Mouse (Mus musculus): ENCODE measurements around the gene Cass4. TPM values are rescaled to one million over a fixed set of nuclear protein-coding genes. Genes with fewer than 3 reads are reported as not detected.

Gene Cass4
- total and polyA plus RNA-seq, 3 experiments: 0.16 to 0.87 TPM; not detected in 1

DNA sequence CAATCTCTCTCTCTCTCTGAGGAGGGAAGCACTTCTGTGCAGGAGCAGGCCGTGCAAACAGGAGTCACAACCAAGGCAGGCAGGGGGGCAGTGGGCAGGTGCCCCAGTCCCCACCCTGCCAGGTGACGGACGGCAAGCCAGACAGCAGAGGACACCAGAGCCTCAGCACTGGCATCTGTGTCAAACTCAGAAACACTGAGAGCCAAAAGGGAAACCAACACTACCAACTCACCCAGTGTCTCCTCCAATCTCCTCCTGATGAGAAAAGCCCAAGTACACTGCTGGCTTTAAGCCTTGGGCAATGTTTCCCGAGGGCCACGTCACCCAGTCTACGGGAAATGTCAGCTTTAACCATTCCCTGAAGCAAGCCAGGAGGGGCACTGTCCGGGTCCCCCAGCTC is 30.4 kb upstream of the Cass4 start:
- peaks cover 98% of the 10 kb centered on the region for H3K36me3 ChIP-seq (replicated peaks)
- TF ChIP-seq TAL1 (conservative IDR thresholded peaks at IDR 0.05; ENCODE audit: low read depth, low read length) (no peak), GATA1 (IDR thresholded peaks at IDR 0.05; ENCODE audit: borderline replicate concordance, low read length) (no peak), CTCF (IDR thresholded peaks at IDR 0.05; ENCODE audit: low read depth, low read length) (no peak), GATA2 (IDR thresholded peaks at IDR 0.05; ENCODE audit: borderline replicate concordance, low read depth, low read length) (no peak), POLR2AphosphoS5 (IDR thresholded peaks at IDR 0.05; ENCODE audit: insufficient replicate concordance, low read depth, low read length) (no peak)
- peaks cover 27% of the 10 kb centered on the region for H3K4me1 ChIP-seq (ENCODE audit: insufficient read depth, low read depth, low read length)
- no peak overlapping the region for H3K4me3 ChIP-seq (ENCODE audit: low read depth, low read length)
- DNase-seq (ENCODE audit: low spot score) (no peak), ATAC-seq (ENCODE audit: extremely low read depth, insufficient number of reproducible peaks, low FRiP score, poor library complexity, severe bottlenecking) (no peak)
- H3K9me3 ChIP-seq (replicated peaks): no peaks in the 10 kb centered on the region
- H3K27me3 ChIP-seq (ENCODE audit: insufficient read depth, low read length): no peaks in the 10 kb centered on the region

DNA sequence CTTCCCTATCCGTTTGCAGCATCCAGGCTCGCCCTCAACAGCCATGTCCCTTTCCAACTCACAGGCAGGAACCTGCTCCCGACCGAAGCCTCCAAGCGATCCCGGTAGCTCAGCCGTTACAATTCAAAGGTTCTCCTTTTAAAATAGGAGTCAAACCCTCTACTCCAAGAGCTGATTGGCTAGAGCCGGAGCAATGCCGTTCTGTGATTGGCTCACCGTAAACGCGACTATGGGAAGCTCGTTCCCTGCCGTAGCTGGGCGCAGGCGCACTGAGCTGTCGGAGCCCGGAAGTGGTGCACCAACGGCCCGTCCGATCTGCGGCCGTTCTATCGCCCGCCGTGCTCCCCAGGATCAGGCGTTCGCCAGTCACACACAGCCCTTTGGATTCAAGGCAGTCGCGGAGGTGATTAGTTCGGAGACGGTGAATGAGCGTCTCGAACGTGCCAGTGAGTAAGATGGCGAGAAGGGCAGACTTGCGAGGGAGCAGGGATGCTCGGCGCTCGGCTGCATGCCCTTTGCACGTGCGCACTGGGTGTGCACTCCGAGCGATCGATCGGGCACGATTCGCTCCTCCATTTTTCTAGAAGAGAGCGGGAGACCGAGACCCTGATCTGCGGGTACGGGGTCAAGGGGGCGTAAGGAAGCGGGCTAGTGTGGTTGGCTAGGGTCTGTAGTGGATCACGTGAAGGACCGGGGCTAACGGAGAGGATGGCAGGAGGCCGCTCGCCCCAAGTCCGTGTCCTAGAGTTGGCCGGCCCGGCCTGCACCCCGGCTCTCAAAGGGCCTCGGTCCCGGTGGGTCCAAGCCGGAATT is 23.0 kb upstream of the Cass4 start, which contains the start of the genes Aurka and Cstf1:
Gene Aurka (minus strand): TSS at position 125 of the 813 bp plus-strand sequence.
Gene Cstf1 (plus strand): TSS at position 271 of the 813 bp plus-strand sequence.
- Histone ChIP-seq H3K36me3 (replicated peaks) (peaks cover 64% of the 10 kb centered on the region), H3K4me3 (ENCODE audit: low read depth, low read length) (peak within 1 kb of the TSS; percentile 86), H3K4me1 (ENCODE audit: insufficient read depth, low read depth, low read length) (peaks cover 56% of the 10 kb centered on the region), H3K9me3 (replicated peaks) (no peaks in the 10 kb centered on the region), H3K27me3 (ENCODE audit: insufficient read depth, low read length) (no peaks in the 10 kb centered on the region)
- TF ChIP-seq GATA1 (IDR thresholded peaks at IDR 0.05; ENCODE audit: borderline replicate concordance, low read length) (no peak), GATA2 (IDR thresholded peaks at IDR 0.05; ENCODE audit: borderline replicate concordance, low read depth, low read length) (no peak), TAL1 (conservative IDR thresholded peaks at IDR 0.05; ENCODE audit: low read depth, low read length) (no peak), CTCF (IDR thresholded peaks at IDR 0.05; ENCODE audit: low read depth, low read length) (no peak), POLR2AphosphoS5 (IDR thresholded peaks at IDR 0.05; ENCODE audit: insufficient replicate concordance, low read depth, low read length) (no peak)
- DNase-seq (ENCODE audit: low spot score): peak; percentile 99
- ATAC-seq (ENCODE audit: extremely low read depth, insufficient number of reproducible peaks, low FRiP score, poor library complexity, severe bottlenecking): peak; percentile 89

DNA sequence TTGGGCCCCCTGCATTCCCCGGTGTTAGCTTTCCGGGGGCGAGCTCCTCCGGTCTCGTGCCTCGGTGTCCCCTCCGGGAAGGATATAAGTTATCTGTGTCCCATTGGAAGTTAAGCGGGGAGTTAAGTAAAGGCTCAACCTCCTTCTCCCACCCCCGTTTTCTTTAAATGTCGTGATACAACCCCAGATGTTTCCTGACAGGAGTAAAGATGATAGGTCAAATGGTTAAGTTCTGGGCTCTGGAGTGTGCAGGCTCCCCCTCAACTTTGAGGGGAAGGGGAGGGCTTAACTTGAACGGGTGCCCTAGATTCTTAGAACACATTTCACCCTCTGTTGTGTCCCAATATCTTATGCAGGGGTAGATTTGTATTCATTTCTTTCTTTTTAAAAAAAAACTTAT is 22.3 kb upstream of the Cass4 start:
- H3K4me3 ChIP-seq (ENCODE audit: low read depth, low read length): peak overlapping the region; percentile 86
- no peaks in the 10 kb centered on the region for H3K27me3 ChIP-seq (ENCODE audit: insufficient read depth, low read length)
- TF ChIP-seq CTCF (IDR thresholded peaks at IDR 0.05; ENCODE audit: low read depth, low read length): no peak
- TF ChIP-seq TAL1 (conservative IDR thresholded peaks at IDR 0.05; ENCODE audit: low read depth, low read length): no peak
- TF ChIP-seq GATA2 (IDR thresholded peaks at IDR 0.05; ENCODE audit: borderline replicate concordance, low read depth, low read length): no peak
- no peak for TF ChIP-seq GATA1 (IDR thresholded peaks at IDR 0.05; ENCODE audit: borderline replicate concordance, low read length)
- TF ChIP-seq POLR2AphosphoS5 (IDR thresholded peaks at IDR 0.05; ENCODE audit: insufficient replicate concordance, low read depth, low read length): no peak
- H3K4me1 ChIP-seq (ENCODE audit: insufficient read depth, low read depth, low read length): peaks cover 62% of the 10 kb centered on the region
- peaks cover 65% of the 10 kb centered on the region for H3K36me3 ChIP-seq (replicated peaks)
- no peak for ATAC-seq (ENCODE audit: extremely low read depth, insufficient number of reproducible peaks, low FRiP score, poor library complexity, severe bottlenecking)
- peak; percentile 53 for DNase-seq (ENCODE audit: low spot score)
- H3K9me3 ChIP-seq (replicated peaks): no peaks in the 10 kb centered on the region

DNA sequence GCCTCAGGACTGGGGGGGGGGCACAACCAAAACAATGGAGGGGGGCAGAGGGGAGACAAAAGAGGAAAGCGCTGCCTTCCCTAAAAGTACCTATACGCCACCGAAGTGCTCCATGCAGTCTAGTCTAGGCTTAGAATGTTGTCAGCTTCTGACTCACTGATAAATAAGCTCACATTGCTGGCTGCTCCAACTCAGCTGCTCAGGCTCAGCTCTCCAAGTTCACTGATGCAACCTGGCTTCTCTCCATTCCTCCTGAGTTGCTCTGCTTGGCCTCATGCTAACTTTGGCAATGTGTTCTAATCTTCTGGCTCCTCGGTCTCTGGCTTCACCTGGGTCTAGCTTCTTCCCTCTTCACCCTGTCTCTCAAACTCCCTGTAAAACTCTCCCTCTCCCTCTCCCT is 17.0 kb upstream of the Cass4 start:
- no peak for ATAC-seq (ENCODE audit: extremely low read depth, insufficient number of reproducible peaks, low FRiP score, poor library complexity, severe bottlenecking)
- Histone ChIP-seq H3K27me3 (ENCODE audit: insufficient read depth, low read length) (no peaks in the 10 kb centered on the region), H3K4me1 (ENCODE audit: insufficient read depth, low read depth, low read length) (peaks cover 63% of the 10 kb centered on the region), H3K4me3 (ENCODE audit: low read depth, low read length) (no peak overlapping the region), H3K9me3 (replicated peaks) (no peaks in the 10 kb centered on the region), H3K36me3 (replicated peaks) (peaks cover 91% of the 10 kb centered on the region)
- DNase-seq (ENCODE audit: low spot score): no peak
- TF ChIP-seq GATA2 (IDR thresholded peaks at IDR 0.05; ENCODE audit: borderline replicate concordance, low read depth, low read length): no peak
- TF ChIP-seq GATA1 (IDR thresholded peaks at IDR 0.05; ENCODE audit: borderline replicate concordance, low read length): no peak
- no peak for TF ChIP-seq CTCF (IDR thresholded peaks at IDR 0.05; ENCODE audit: low read depth, low read length)
- no peak for TF ChIP-seq TAL1 (conservative IDR thresholded peaks at IDR 0.05; ENCODE audit: low read depth, low read length)
- no peak for TF ChIP-seq POLR2AphosphoS5 (IDR thresholded peaks at IDR 0.05; ENCODE audit: insufficient replicate concordance, low read depth, low read length)

DNA sequence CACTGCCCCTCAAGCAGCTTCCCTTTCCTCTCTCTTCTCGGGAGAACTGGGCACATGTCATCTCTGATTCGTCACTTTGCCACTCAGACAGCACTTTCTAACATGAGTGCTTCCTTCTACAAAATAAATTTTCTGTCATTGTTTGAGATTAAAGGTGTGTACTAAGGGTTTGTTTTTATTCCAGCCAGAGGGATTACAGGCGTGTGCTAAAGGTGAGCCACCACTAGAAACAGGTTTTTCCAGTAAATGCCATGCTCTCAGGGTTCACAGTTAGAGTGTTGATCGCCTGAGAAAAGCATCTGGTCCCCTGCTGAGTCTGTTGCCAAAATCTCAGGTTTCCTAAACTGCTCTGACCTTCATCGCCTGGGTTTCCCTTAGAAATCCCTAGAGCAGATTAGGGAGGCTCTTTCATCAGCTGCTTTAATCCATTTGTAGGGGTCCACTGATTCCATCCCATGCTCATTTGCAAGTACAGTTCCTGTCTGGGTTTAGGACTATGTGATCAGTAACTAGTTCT is 16.5 kb upstream of the Cass4 start:
- Histone ChIP-seq H3K27me3 (ENCODE audit: insufficient read depth, low read length) (no peaks in the 10 kb centered on the region), H3K36me3 (replicated peaks) (peaks cover 96% of the 10 kb centered on the region), H3K9me3 (replicated peaks) (no peaks in the 10 kb centered on the region), H3K4me1 (ENCODE audit: insufficient read depth, low read depth, low read length) (peaks cover 61% of the 10 kb centered on the region), H3K4me3 (ENCODE audit: low read depth, low read length) (no peak overlapping the region)
- no peak for ATAC-seq (ENCODE audit: extremely low read depth, insufficient number of reproducible peaks, low FRiP score, poor library complexity, severe bottlenecking)
- TF ChIP-seq CTCF (IDR thresholded peaks at IDR 0.05; ENCODE audit: low read depth, low read length): no peak
- no peak for TF ChIP-seq GATA1 (IDR thresholded peaks at IDR 0.05; ENCODE audit: borderline replicate concordance, low read length)
- TF ChIP-seq TAL1 (conservative IDR thresholded peaks at IDR 0.05; ENCODE audit: low read depth, low read length): no peak
- no peak for TF ChIP-seq GATA2 (IDR thresholded peaks at IDR 0.05; ENCODE audit: borderline replicate concordance, low read depth, low read length)
- no peak for TF ChIP-seq POLR2AphosphoS5 (IDR thresholded peaks at IDR 0.05; ENCODE audit: insufficient replicate concordance, low read depth, low read length)
- no peak for DNase-seq (ENCODE audit: low spot score)

DNA sequence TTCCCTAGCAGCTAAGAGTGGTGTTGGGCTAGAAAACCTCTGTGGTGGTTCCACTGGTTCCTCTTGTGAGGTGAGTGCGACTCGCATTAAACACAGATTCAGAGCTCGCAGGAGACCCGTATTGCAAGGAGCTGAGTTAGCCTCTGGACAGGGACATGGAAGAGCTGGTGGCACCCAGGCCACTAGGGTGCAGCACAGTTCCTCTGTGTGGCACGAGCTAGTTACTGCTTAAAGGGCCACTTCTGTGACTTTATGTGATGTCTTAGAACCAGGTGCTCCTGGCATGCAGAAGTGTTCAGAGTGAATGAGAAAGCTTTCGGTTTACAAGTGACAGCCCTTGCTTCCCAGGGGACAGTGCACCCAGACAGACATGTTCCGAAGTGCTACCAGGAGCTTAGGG is 15.3 kb upstream of the Cass4 start:
- Histone ChIP-seq H3K4me1 (ENCODE audit: insufficient read depth, low read depth, low read length) (peaks cover 48% of the 10 kb centered on the region), H3K4me3 (ENCODE audit: low read depth, low read length) (no peak overlapping the region), H3K9me3 (replicated peaks) (no peaks in the 10 kb centered on the region), H3K27me3 (ENCODE audit: insufficient read depth, low read length) (no peaks in the 10 kb centered on the region), H3K36me3 (replicated peaks) (peaks cover 98% of the 10 kb centered on the region)
- peak; percentile 72 for ATAC-seq (ENCODE audit: extremely low read depth, insufficient number of reproducible peaks, low FRiP score, poor library complexity, severe bottlenecking)
- no peak for DNase-seq (ENCODE audit: low spot score)
- no peak for TF ChIP-seq TAL1 (conservative IDR thresholded peaks at IDR 0.05; ENCODE audit: low read depth, low read length)
- TF ChIP-seq GATA1 (IDR thresholded peaks at IDR 0.05; ENCODE audit: borderline replicate concordance, low read length): no peak
- TF ChIP-seq CTCF (IDR thresholded peaks at IDR 0.05; ENCODE audit: low read depth, low read length): no peak
- no peak for TF ChIP-seq GATA2 (IDR thresholded peaks at IDR 0.05; ENCODE audit: borderline replicate concordance, low read depth, low read length)
- TF ChIP-seq POLR2AphosphoS5 (IDR thresholded peaks at IDR 0.05; ENCODE audit: insufficient replicate concordance, low read depth, low read length): no peak

Data from G1E (cell line).